Mouse (Mus musculus) cerebellum, adult 11 months (tissue): ENCODE measurements around the gene Nalcn.

ENCODE experiments used
- DNase-seq: peaks from one replicate; pipeline ENCODE4 v3.0.0; 2022

Gene Nalcn

GRCm38 (mm10) chr14:123495544-123495943, 131.4 kb downstream of the Nalcn start:
- DNase-seq, result no peak

GRCm38 (mm10) chr14:123488575-123489207, 138.3 kb downstream of the Nalcn start:
- no peak for DNase-seq

GRCm38 (mm10) chr14:123462026-123462425, 164.9 kb downstream of the Nalcn start:
- DNase-seq, result no peak

- DNase-seq, result no peak
Measured at GRCm38 (mm10) chr14:123446031-123446430, 180.9 kb downstream of the Nalcn start.

GRCm38 (mm10) chr14:123435542-123435941, 191.4 kb downstream of the Nalcn start:
- no peak for DNase-seq

- no peak for DNase-seq
Measured at GRCm38 (mm10) chr14:123376167-123376855, 250.6 kb downstream of the Nalcn start.

GRCm38 (mm10) chr14:123371522-123371921, 255.4 kb downstream of the Nalcn start:
- DNase-seq, result peak; percentile 7

- no peak for DNase-seq
Measured at GRCm38 (mm10) chr14:123359691-123360090, 267.3 kb downstream of the Nalcn start.

- DNase-seq, result peak; percentile 34
Measured at GRCm38 (mm10) chr14:123352973-123353372, 274.0 kb downstream of the Nalcn start.

GRCm38 (mm10) chr14:123331841-123332240, 295.1 kb downstream of the Nalcn start:
- DNase-seq, result no peak

GRCm38 (mm10) chr14:123314369-123314768, 312.6 kb downstream of the Nalcn start:
- no peak for DNase-seq

GRCm38 (mm10) chr14:123312371-123312770, 314.6 kb downstream of the Nalcn start:
- DNase-seq, result no peak

- peak; percentile 24 for DNase-seq
Measured at GRCm38 (mm10) chr14:123296068-123296467, 330.9 kb downstream of the Nalcn start.

GRCm38 (mm10) chr14:123291118-123292007, 335.6 kb downstream of the Nalcn start:
- DNase-seq, result no peak

- no peak for DNase-seq
Measured at GRCm38 (mm10) chr14:123282165-123282564, 344.8 kb downstream of the Nalcn start.

- no peak for DNase-seq
Measured at GRCm38 (mm10) chr14:123272121-123272520, 354.8 kb downstream of the Nalcn start.

- DNase-seq, result no peak
Measured at GRCm38 (mm10) chr14:123240738-123241137, 386.2 kb downstream of the Nalcn start.

GRCm38 (mm10) chr14:123239945-123240344, 387.0 kb downstream of the Nalcn start:
- DNase-seq, result peak; percentile 27

GRCm38 (mm10) chr14:123237002-123237401, 389.9 kb downstream of the Nalcn start:
- no peak for DNase-seq

GRCm38 (mm10) chr14:123232630-123233206, 394.2 kb downstream of the Nalcn start:
- DNase-seq, result no peak
